Mouse (Mus musculus) spleen, adult 2 months (tissue): ENCODE results near the gene Unc13d.

Experiments
- CTCF ChIP-seq: fragments of 200-500 bp; IDR thresholded peaks from 2 replicates; pipeline ENCODE4 v1.5.1; 2011; ENCODE audit warnings: mild to moderate bottlenecking, inconsistent platforms; ENCODE audit not compliant: insufficient read depth, insufficient read length, insufficient replicate concordance; ENCODE audit errors: extremely low read depth
- POLR2A ChIP-seq: fragments of 200-500 bp; IDR thresholded peaks from 2 replicates; pipeline ENCODE4 v1.6.1; 2011; ENCODE audit warnings: low read depth, low read length, inconsistent platforms

DNA sequence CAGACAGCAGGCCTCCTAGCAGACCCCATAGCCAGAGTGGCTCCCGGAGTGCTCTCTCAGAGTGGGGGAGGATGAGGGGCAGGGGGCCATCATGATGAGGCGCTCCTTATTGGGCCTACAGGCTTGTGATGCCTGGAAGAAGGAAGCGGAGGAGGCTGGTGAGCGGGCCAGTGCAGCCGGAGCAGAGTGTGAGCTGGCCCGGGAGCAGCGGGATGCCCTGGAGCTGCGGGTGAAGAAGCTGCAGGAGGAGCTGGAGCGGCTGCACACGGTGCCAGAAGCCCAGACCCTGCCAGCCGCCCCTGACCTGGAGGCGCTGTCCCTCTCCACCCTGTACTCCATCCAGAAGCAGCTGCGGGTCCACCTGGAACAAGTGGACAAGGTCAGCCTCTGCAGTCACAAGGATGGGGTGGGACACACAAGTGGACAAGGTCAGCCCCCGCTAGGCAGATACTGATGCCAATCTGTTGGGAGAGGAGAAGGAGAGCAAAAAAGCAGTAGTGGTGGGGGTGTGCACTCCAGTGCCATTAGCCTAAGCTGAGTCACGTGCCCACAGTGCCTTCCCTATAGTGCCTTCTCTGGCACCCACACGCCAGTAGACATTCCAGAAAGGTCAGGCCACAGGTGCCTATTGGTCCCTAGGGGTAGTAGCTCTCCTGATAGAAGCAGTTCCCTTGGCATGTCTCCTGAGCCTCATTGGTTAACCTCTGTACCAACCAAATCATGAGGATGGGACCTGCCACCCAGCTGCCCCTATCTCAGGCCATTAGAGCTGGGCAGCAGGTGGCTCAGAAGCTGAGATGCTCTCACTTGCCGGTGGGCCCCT lies 18.7 kb downstream of the Unc13d start:
- TF ChIP-seq CTCF (no peak), POLR2A (no peak)
